Mouse (Mus musculus) spleen, postnatal 10 days (tissue): Measurements from ENCODE around the gene Sec61b.

ENCODE experiments used
- DNase-seq, 2 experiments: peaks; one replicate each; pipeline ENCODE4 v3.0.0; 2021 to 2022; ENCODE audit warnings: low spot score in 2 of 2

Gene Sec61b

GRCm38 (mm10) chr4:47473968-47474729 is at the start of gene Sec61b, which contains the start of gene Alg2:
TSS of gene Sec61b (plus strand) at chr4:47474658.
TSS of gene Alg2 (minus strand) at chr4:47474333.
- peak; percentile 88 to 98 for DNase-seq

DNA sequence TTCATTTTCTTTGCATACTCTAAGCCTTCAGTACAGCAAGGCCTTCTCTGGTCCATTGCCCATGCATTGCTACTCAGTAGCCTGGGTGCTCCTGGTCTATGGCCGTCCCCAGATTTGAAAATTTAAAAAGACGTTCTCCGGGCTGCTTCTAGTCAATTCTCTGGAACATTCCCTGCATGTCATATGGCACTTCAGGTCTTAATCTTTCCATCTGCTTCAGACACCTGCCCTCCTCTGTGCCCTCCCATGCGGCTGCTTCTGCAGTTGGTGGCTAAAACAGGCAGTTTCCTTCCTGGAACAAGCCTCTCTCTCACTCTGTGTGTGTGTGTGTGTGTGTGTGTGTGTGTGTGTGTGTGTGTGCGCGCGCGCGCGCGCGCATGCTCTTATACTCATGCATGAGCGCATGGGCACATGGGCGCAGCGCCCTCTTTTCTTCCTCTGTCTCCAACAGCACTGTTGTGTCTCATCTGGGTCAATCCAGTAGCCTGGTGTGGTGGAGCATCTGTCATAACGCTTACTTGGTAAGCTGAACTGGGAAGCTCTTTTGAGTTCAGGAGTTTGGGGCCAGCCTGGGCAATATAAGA is 49.1 kb upstream of the Sec61b start:
- DNase-seq, result no peak

DNA sequence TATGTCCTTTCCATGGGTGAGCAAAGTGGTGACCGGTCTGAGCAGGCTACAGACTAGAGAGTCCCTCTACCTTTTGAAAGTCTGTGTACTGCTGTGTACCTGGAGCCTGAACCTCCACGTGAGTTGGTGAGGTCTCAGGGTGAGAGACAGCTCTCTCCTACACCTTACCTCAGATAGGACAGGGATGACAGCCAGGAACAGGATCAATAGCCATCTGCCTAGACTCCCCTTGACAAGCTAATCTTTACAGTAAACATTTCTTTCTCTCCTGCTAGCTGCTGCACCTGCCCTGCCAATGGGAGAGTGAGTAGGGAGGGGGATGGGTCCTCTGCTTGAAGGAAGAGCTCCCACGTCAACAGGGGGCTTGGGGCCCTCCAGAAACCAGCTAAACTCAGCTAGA is 46.9 kb upstream of the Sec61b start:
- no peak for DNase-seq

DNA sequence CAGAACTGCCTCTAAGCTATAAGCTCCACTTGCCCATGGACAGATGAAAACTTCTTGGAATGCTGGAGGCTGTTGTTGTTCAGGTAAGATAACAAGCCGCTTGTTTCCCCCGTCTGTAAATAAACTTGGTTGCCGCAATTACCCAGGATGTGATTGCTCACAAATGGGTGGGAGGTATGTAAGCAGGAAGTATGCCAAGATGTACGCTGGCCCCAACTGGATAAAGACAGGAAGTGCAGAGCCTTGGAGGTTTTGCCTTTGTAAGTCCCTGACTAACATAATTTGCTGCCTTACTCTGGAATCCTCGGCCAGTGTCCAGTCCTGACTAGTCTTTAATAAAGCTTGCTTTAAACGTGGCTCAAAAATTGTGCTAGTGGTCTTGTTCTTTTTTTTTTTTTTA is 43.9 kb upstream of the Sec61b start:
- no peak for DNase-seq

DNA sequence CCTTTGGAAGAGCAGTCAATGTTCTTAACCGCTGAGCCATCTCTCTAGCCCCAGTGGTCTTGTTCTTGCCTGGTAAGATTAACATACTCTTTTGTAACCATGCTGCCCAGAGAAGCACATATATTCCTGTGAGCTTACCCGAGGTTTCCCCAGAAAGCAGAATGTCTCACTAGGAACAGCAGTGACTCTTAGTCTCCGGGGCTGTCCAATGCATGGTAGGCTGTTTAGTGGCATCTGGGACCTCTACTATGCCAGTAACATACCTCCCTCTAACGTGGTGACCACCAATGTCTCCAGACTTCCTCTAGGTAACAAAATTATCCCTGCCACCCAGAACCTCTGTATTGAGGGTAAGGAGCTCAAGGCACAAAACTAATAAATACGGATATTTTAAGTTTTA is 43.4 kb upstream of the Sec61b start:
- no peak for DNase-seq

DNA sequence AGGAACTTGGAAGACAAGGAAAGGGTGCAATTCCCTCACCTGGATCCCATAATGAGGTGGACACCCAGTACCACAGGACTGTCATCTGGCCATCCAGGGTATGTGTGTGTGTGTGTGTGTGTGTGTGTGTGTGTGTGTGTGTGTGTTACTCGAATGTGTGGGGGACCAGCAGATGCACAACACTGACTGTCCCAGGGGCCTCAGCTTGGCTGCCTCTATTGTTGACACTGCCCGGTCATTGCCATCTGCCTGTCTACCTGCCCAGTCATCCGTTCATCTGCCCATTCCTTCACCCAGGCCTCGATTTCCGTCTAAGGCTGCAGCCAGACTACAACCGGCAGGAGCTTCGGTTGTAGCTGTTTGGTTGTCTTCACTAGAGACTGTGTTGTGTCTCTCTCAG is 41.7 kb upstream of the Sec61b start:
- DNase-seq, result no peak

DNA sequence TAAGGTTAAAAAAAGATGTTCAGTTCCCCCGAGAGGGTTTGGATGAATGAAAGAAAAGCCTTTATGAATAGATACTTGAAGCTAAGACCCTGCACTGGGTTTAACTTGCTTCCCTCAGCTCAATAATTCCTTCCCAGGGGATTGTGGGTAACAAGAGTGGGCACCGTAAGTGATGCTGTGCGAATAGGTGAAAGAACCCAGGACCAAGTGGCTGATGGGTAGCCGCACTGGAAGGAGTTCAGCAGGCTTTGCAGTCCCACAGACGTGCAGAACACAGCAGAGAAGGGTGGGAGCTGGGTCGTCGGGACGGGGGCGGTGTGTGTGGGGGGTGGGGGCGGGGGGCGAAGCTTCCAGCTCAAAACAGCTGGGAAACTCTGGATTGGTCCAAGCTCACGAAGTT is 39.3 kb upstream of the Sec61b start:
- no peak for DNase-seq

DNA sequence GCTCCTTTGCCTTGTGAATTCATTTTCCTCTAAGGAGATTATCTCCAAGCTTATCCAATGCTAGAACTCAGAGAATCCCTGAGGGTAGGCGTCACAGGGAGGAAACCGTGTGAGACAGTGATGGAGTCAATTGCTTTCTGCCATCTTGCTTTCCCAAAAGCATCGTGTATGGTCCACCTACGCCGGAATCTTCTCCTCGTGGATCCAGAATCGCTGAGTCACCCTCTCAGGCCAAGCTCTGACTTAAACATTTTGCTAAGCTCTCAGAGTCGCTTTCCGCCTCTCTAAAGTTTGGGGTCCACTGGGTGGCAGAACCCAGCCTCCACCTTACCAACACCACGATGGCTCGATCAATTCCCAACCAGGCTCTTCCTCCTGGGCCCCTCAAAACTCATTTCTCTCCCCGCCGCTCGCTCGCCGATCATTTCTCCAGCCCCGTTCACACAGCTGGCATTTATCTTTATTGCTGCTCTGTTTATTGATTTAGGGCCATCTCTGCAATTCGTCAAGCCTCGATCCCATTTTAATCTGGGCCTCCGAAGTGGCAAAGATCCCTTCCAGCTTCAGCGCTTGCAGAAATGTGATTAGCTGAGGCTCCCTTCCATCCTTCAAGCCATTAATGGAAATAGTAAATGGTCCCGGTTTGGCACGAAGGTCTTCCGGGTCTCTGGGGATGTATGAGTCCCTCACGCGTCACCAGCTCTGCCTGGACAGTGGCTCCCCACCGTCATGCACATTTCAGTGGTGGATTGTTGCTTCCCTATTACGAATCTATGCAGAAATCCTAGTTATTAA is 38.7 kb upstream of the Sec61b start:
- no peak for DNase-seq

GRCm38 (mm10) chr4:47437365-47438340 is 36.8 kb upstream of the Sec61b start:
- DNase-seq, result peak; percentile 62 to 79

- DNase-seq, result no peak
Measured at GRCm38 (mm10) chr4:47438956-47439355, 35.5 kb upstream of the Sec61b start.

DNA sequence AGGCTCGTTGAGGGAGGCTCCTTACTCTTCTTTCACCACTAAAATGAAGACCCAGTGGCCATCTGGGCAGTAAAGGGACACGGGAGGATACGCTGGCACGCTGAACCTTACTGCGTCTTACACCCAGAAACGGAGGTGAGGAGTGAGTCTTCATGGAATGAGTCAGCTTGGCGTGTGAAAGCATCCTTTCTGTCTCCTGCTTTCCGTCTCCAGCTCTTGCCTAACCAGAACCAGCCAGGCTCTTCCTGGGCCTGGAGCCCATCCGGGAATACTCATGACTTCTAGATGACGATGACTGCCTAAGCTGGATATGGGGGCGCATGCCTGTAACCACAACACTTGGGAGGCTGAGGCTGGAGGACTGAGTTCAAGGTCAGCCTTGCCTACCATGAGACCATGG is 33.5 kb upstream of the Sec61b start:
- DNase-seq, result no peak

DNA sequence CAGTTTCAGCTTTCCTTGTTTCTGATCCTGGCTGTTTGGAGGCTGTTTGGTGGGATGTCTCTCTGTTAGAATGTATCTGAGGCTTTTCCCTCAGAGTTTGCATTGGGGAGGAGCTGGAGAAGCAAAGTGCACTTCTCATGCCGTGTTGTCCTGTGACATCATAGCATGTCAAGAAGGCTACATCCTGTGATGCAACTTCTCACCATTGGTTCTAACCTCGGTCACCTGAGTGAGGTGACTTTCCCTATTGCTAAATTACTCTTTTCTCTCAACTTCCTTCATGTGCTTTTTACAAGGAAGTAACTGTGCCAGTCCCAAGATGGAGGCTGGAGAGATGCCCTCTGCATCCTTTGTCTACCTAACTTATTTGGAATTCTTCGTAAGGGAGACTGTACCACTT is 25.9 kb upstream of the Sec61b start:
- DNase-seq, result no peak

GRCm38 (mm10) chr4:47449116-47449515 is 25.3 kb upstream of the Sec61b start:
- DNase-seq, result no peak

- DNase-seq, result no peak
Measured at GRCm38 (mm10) chr4:47449586-47450522, 24.6 kb upstream of the Sec61b start.

- no peak for DNase-seq
Measured at GRCm38 (mm10) chr4:47467196-47467595, 7.3 kb upstream of the Sec61b start.

DNA sequence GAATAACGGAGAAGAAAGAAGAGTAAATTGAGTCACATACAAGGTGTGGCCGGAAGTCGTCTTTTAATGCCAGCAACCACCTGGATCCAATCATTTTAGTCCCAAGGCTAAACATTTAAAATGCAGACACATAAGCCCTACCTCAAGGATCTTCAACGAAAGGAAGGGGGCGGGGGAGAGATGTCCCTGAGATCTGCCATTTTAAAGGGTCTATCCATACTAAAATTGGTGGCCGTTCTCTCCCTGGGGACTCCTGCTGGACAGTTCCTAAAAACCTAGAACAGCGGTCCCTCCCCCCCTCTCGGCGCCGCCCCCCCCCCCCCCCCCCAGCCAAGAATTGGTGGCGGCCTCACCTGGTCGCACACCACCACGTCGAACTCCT is 881 bp upstream of the Sec61b start:
- no peak for DNase-seq

- peak in 1 of 2 experiments; percentile 24 for DNase-seq
Measured at GRCm38 (mm10) chr4:47474730-47475643, 529 bp downstream of the Sec61b start.

DNA sequence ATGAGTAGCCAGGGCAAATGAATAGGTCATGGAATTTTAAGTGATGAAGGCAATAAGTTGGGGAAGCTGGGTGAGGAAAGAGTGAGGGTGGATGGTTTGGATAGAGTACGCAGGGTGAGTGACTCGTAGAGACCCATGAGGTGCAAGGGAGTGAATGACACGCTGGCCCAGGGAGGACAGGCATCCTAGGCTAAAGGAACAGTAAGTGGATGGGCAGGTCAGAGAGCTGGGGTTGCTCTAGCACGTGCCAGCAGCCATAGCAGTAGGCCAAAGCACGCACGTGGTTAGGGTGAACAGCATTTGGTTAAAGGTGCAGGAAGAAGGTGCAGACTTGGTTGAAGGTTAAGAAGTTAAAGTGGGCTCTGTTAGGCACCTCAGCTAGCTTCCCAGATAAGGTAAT is 3.1 kb downstream of the Sec61b start:
- DNase-seq, result no peak

DNA sequence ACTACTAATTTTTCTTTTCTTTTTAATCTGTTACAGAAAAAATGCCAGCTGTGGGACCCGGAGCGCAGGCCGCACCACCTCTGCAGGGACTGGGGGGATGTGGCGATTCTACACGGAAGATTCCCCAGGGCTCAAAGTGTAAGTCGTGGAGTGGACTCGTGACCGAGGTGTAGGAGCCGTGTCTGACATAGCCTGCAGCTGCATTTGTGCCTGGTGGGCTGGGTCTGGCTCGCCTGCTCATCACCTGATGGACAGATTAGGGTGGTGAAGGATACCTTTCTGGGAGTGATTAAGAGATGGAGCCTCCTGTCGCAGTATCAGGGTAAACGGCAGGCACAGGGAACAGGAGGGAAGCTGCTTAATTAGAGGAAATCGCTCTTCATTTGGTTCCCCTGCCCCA is 5.6 kb downstream of the Sec61b start:
- no peak for DNase-seq
